Mouse (Mus musculus) midbrain, embryonic 12.5 days (tissue): Measurements from ENCODE around the gene Artn. TPM values are rescaled to one million over a fixed set of nuclear protein-coding genes. Genes with fewer than 3 reads are reported as not detected.
A peak's percentile ranks its signal among the peaks of the same experiment; 100 is the strongest.

Experiments
- ATAC-seq: fragments of 200-750 bp; cut with Nextera tagmentation; 2 replicates; pipeline ENCODE4 v1.8.0; 2017; ENCODE audit warnings: low read depth, moderate TSS enrichment, moderate library complexity; ENCODE audit not compliant: low FRiP score
- H3K27ac ChIP-seq: fragments of 300-500 bp; sonication (generic); replicated peaks from 2 replicates; pipeline ENCODE4 v1.5.1; 2016; ENCODE audit warnings: mild to moderate bottlenecking
- H3K27me3 ChIP-seq: fragments of 300-500 bp; sonication (generic); 2 replicates; pipeline ENCODE4 v1.6.1; 2016; ENCODE audit warnings: mild to moderate bottlenecking
- H3K36me3 ChIP-seq: fragments of 300-500 bp; sonication (generic); 2 replicates; pipeline ENCODE4 v1.6.1; 2016
- H3K4me1 ChIP-seq: fragments of 300-500 bp; sonication (generic); 2 replicates; pipeline ENCODE4 v1.6.1; 2016
- H3K4me2 ChIP-seq: fragments of 300-500 bp; sonication (generic); replicated peaks from 2 replicates; pipeline ENCODE4 v1.6.1; 2016; ENCODE audit warnings: mild to moderate bottlenecking, moderate library complexity
- H3K4me3 ChIP-seq: fragments of 300-500 bp; sonication (generic); 2 replicates; pipeline ENCODE4 v1.5.1; 2016; ENCODE audit warnings: mild to moderate bottlenecking
- H3K9ac ChIP-seq: fragments of 300-500 bp; sonication (generic); replicated peaks from 2 replicates; pipeline ENCODE4 v1.6.1; 2016; ENCODE audit warnings: mild to moderate bottlenecking, moderate library complexity
- H3K9me3 ChIP-seq: fragments of 300-500 bp; sonication (generic); 2 replicates; pipeline ENCODE4 v1.6.1; 2016; ENCODE audit warnings: mild to moderate bottlenecking
- WGBS: fragments of 180-500 bp; shearing (Covaris S2); methylation state at CpG from one replicate; pipeline ENCODE4 v1.1.7; 2016; 5-methylcytosine and 5-hydroxymethylcytosine counted together
- polyA plus RNA-seq: library from polyadenylated mRNA; unstranded; fragments of >200 nt; fragmentation: Nextera tagmentation; extraction: Ambion mirVana; gene quantifications from 2 replicates; pipeline ENCODE4 v1.2.1, GENCODE M21; 2016

The Artn gene
- 0.41 and 0.42 TPM in 2 replicates for polyA plus RNA-seq

- ATAC-seq, result no peak; the same call in 1 of the 2 replicates
- peaks cover 29% of the 10 kb centered on the region for H3K4me1 ChIP-seq
- peak within 1 kb of the TSS; percentile 39 for H3K4me3 ChIP-seq
- H3K27ac ChIP-seq, result no peak within 1 kb of the TSS
- H3K36me3 ChIP-seq, result 0 out of 2 replicates have a peak, but pooled peaks cover 5% of the 10 kb centered on the region
- under 1% methylated on average over 33 of the region's 33 CpGs for WGBS
- peak within 1 kb of the TSS; percentile 44 for H3K9ac ChIP-seq
- peak within 1 kb of the TSS; percentile 64 for H3K4me2 ChIP-seq
- H3K9me3 ChIP-seq, result no peaks in the 10 kb centered on the region
- H3K27me3 ChIP-seq, result peaks cover 64% of the 10 kb centered on the region
Observed at GRCm38 (mm10) chr4:117929391-117929881, at the start of gene Artn. TSS of gene Artn (minus strand) at chr4:117929763.

GRCm38 (mm10) chr4:117979181-117979580 lies 49.6 kb upstream of the Artn start:
- no peak overlapping the region for H3K9ac ChIP-seq
- no peak overlapping the region for H3K27ac ChIP-seq
- no peaks in the 10 kb centered on the region for H3K36me3 ChIP-seq
- no peak overlapping the region for H3K4me2 ChIP-seq
- WGBS, result 92% methylated on average over 4 of the region's 4 CpGs
- 0 out of 2 replicates have a peak, but pooled peaks cover 5% of the 10 kb centered on the region for H3K4me1 ChIP-seq
- no peaks in the 10 kb centered on the region for H3K9me3 ChIP-seq
- no peak overlapping the region for H3K4me3 ChIP-seq
- no peaks in the 10 kb centered on the region for H3K27me3 ChIP-seq
- no peak for ATAC-seq

GRCm38 (mm10) chr4:117978282-117978681 lies 48.7 kb upstream of the Artn start:
- no peak overlapping the region for H3K4me2 ChIP-seq
- WGBS, result 94% methylated on average over 9 of the region's 9 CpGs
- ATAC-seq, result no peak

GRCm38 (mm10) chr4:117977841-117978240 lies 48.3 kb upstream of the Artn start:
- Histone ChIP-seq H3K9ac (no peak overlapping the region), H3K4me1 (0 out of 2 replicates have a peak, but pooled peaks cover 1% of the 10 kb centered on the region)
- 87% methylated on average over 11 of the region's 11 CpGs for WGBS

More at GRCm38 (mm10) chr4:117978282-117978681, 48.7 kb upstream of the Artn start:
- Histone ChIP-seq H3K4me1 (0 out of 2 replicates have a peak, but pooled peaks cover 5% of the 10 kb centered on the region), H3K4me3 (no peak overlapping the region), H3K27ac (no peak overlapping the region), H3K27me3 (no peaks in the 10 kb centered on the region), H3K36me3 (no peaks in the 10 kb centered on the region), H3K9me3 (no peaks in the 10 kb centered on the region), H3K9ac (no peak overlapping the region)

DNA sequence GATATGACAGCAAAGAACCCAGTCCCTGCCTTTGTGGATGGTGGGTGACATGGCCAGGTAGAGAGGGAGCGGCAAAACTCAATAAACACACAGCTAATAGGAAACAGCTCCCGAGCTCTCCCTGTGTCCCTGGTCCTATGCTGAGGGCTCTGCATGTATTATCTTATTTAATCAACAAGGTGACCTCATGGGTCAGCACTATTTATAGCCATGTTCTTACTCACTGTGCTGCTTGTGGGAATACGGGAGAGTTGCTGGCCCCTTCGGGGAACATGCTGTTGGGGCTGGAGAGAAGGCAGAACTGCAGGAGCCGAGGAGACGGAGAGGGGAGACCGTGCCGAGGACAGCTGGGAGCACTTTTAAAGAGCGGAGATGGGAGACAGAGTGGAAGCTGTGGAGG lies 47.8 kb upstream of the Artn start:
- 82% methylated on average over 9 of the region's 9 CpGs for WGBS
- Histone ChIP-seq H3K36me3 (no peaks in the 10 kb centered on the region), H3K4me2 (no peak overlapping the region), H3K9ac (no peak overlapping the region), H3K9me3 (no peaks in the 10 kb centered on the region), H3K27ac (no peak overlapping the region), H3K4me3 (no peak overlapping the region), H3K4me1 (no peaks in the 10 kb centered on the region), H3K27me3 (no peaks in the 10 kb centered on the region)
- no peak for ATAC-seq

More at GRCm38 (mm10) chr4:117977841-117978240, 48.3 kb upstream of the Artn start:
- no peaks in the 10 kb centered on the region for H3K36me3 ChIP-seq
- no peaks in the 10 kb centered on the region for H3K9me3 ChIP-seq
- no peak overlapping the region for H3K4me3 ChIP-seq
- no peak overlapping the region for H3K27ac ChIP-seq
- no peaks in the 10 kb centered on the region for H3K27me3 ChIP-seq
- no peak for ATAC-seq
- no peak overlapping the region for H3K4me2 ChIP-seq

DNA sequence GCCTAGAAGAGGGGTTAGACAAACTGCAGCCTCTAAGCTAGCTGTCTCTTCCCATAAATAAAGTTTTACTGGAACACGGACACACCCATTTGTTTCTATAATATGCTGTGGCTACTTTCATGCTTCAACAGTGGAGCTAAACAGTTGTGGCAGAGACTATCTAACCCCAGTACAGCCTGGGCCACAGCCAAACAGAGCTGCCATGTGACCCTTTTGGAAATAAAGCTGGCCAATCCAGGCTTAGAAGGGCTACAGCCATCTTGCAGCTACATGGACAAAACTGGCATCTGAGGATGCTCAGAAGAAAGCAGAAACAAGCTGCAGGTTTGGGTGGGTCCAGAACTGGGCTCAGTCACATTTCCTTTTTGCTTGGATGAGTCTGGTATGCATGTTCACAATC lies 46.3 kb upstream of the Artn start:
- Histone ChIP-seq H3K9me3 (no peaks in the 10 kb centered on the region), H3K4me1 (no peaks in the 10 kb centered on the region), H3K9ac (no peak overlapping the region), H3K4me3 (no peak overlapping the region), H3K27ac (no peak overlapping the region), H3K4me2 (no peak overlapping the region), H3K36me3 (no peaks in the 10 kb centered on the region), H3K27me3 (no peaks in the 10 kb centered on the region)
- WGBS, result 88% methylated on average over 1 of the region's 1 CpGs
- ATAC-seq, result no peak

- no peaks in the 10 kb centered on the region for H3K27me3 ChIP-seq
- no peak overlapping the region for H3K9ac ChIP-seq
- no peak overlapping the region for H3K27ac ChIP-seq
- no peak overlapping the region for H3K4me2 ChIP-seq
- H3K9me3 ChIP-seq, result no peaks in the 10 kb centered on the region
- ATAC-seq, result no peak
- H3K4me3 ChIP-seq, result no peak overlapping the region
- WGBS, result 76% methylated on average over 5 of the region's 5 CpGs
- no peaks in the 10 kb centered on the region for H3K4me1 ChIP-seq
- no peaks in the 10 kb centered on the region for H3K36me3 ChIP-seq
Observed at GRCm38 (mm10) chr4:117974719-117975118, 45.2 kb upstream of the Artn start.

GRCm38 (mm10) chr4:117972999-117973398 lies 43.4 kb upstream of the Artn start:
- no peak for ATAC-seq

GRCm38 (mm10) chr4:117964346-117965025 lies 34.9 kb upstream of the Artn start:
- no peak for ATAC-seq
- H3K36me3 ChIP-seq, result peaks cover 10% of the 10 kb centered on the region; the same call in 1 of the 2 replicates
- H3K4me1 ChIP-seq, result no peaks in the 10 kb centered on the region
- no peaks in the 10 kb centered on the region for H3K27me3 ChIP-seq
- H3K27ac ChIP-seq, result no peak overlapping the region
- WGBS, result 88% methylated on average over 14 of the region's 14 CpGs
- no peak overlapping the region for H3K4me2 ChIP-seq
- no peaks in the 10 kb centered on the region for H3K9me3 ChIP-seq
- H3K9ac ChIP-seq, result no peak overlapping the region
- no peak overlapping the region for H3K4me3 ChIP-seq

More at GRCm38 (mm10) chr4:117972999-117973398, 43.4 kb upstream of the Artn start:
- H3K27me3 ChIP-seq, result no peaks in the 10 kb centered on the region
- 56% methylated on average over 10 of the region's 10 CpGs for WGBS
- no peaks in the 10 kb centered on the region for H3K36me3 ChIP-seq
- no peak overlapping the region for H3K4me2 ChIP-seq
- no peaks in the 10 kb centered on the region for H3K9me3 ChIP-seq
- no peaks in the 10 kb centered on the region for H3K4me1 ChIP-seq
- no peak overlapping the region for H3K4me3 ChIP-seq
- H3K9ac ChIP-seq, result no peak overlapping the region
- H3K27ac ChIP-seq, result no peak overlapping the region

- no peak for ATAC-seq
- H3K4me3 ChIP-seq, result no peak overlapping the region
- peaks cover 24% of the 10 kb centered on the region for H3K36me3 ChIP-seq
- H3K27me3 ChIP-seq, result no peaks in the 10 kb centered on the region
- no peak overlapping the region for H3K27ac ChIP-seq
- no peaks in the 10 kb centered on the region for H3K4me1 ChIP-seq
- 78% methylated on average over 4 of the region's 4 CpGs for WGBS
- no peak overlapping the region for H3K9ac ChIP-seq
- no peaks in the 10 kb centered on the region for H3K9me3 ChIP-seq
- H3K4me2 ChIP-seq, result no peak overlapping the region
Observed at GRCm38 (mm10) chr4:117957492-117957891, 27.9 kb upstream of the Artn start.

DNA sequence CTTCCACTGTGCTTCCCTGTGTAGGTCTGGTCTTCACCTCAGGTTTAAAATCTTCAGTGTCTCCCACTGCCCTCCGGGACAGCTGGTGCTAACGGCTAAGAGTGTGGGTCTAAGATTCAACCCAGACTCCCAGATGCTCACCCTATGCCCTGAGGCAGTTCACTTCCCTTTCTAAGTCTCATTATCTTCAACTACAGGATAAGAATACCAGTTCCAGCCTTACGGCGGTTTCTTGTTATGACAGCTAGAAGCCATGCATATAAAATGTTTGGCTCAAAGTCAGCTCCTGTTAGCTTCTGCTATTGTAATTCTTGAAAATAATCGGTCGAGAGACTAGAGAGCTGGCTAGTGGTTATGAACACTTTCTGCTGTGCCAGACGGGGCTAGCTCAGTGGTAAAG lies 17.9 kb upstream of the Artn start:
- no peak overlapping the region for H3K4me3 ChIP-seq
- no peak for ATAC-seq

GRCm38 (mm10) chr4:117946639-117947305 lies 17.2 kb upstream of the Artn start:
- no peak for ATAC-seq
- peaks cover 7% of the 10 kb centered on the region for H3K4me1 ChIP-seq
- H3K9ac ChIP-seq, result no peak overlapping the region
- no peak overlapping the region for H3K4me2 ChIP-seq
- H3K4me3 ChIP-seq, result no peak overlapping the region
- H3K27me3 ChIP-seq, result no peaks in the 10 kb centered on the region
- WGBS, result 89% methylated on average over 11 of the region's 11 CpGs
- no peak overlapping the region for H3K27ac ChIP-seq
- H3K36me3 ChIP-seq, result peaks cover 6% of the 10 kb centered on the region; the same call in 1 of the 2 replicates
- H3K9me3 ChIP-seq, result no peaks in the 10 kb centered on the region

More for the DNA sequence above, 17.9 kb upstream of the Artn start:
- Histone ChIP-seq H3K27me3 (no peaks in the 10 kb centered on the region), H3K4me1 (peaks cover 7% of the 10 kb centered on the region), H3K36me3 (peaks cover 13% of the 10 kb centered on the region; the same call in 1 of the 2 replicates), H3K9ac (no peak overlapping the region), H3K27ac (0 out of 2 replicates have a peak overlapping the region, but pooled peaks have one; percentile 10), H3K4me2 (no peak overlapping the region), H3K9me3 (no peaks in the 10 kb centered on the region)
- WGBS, result 88% methylated on average over 7 of the region's 7 CpGs
